Mouse (Mus musculus) induced T-regulatory cell, adult 2 months (primary cell): Measurements from ENCODE around the gene Cep85l.
A peak's percentile ranks its signal among the peaks of the same experiment; 100 is the strongest.

Source experiments
- DNase-seq: peaks from one replicate; pipeline ENCODE4 v3.0.0-alpha.2; 2012; ENCODE audit warnings: low read depth

Cep85l gene

DNA sequence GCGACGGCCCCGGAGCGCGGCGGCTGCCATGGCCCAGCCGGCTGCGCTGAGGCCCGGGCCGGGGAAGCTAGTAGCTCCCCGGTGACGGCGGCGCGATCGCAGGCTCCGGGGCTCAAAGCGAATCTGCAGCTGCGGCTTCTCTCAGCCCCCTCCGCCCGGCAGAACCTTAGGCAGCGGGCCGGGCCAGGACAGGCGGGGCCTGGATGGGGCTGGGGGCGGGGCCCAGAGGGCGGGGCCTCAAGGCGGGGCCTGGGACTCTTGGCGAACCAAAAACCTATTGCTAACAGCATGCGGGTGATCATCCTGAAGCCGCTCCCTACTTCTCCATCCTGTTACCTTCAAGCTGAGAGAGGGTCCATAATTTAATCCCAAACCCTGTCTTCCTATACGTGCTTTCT, at the start of gene Cep85l:
Gene Cep85l, minus strand, starts transcription at position 239 of the 398 bp plus-strand sequence.
- DNase-seq = peak; percentile 92

DNA sequence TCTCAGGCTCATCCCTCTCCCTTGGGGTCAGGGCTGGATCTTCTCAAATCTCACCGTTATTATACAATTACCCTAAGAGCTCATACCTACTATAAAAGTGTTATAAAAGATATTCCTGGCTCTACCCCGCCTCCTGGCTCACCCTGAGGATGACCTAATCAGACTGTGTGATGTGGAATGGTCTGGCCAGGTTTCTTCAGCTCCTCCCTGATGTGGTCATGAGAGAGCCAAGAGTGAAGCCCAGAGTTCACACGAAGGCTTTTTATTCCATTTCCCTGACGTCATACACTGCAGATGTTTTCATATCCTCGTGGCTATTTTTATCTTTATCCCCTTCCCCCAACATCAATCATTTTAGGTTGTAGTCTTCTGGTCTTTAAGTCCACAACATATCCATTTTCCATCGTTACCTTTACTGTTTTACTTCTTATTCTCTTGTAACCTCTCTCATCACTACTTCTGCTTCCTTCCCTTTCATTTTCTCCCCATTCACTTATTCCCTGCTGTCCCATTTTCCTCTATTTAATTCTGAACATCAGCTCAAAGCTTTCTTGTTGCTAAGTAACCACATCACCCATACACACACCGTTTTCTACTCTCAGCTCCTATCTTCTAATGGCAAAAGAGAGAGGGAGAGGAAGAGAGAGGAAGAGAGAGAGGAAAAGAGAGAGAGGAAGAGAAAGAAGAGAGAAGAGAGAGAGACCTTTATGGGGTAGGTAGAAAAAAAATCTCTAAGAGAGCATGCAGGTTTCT, 49.1 kb upstream of the Cep85l start:
- DNase-seq = no peak

DNA sequence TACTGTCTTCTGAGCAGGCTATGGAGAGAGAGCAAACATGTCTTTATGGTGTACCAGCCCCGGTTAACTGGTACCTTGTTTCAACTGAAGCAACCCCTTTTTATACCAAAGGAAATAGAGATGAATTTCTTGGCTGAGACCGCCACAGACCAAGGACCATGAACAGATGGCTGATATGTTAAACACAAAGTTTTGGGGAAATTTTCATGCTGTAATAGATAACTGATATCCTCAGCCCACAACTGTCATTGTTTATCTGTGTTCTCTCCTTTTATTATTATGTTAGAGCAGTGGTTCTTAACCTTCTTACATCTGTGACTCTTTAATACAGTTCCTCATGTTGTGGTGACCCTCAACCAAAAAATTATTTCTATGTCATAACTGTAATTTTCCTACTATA, 46.8 kb upstream of the Cep85l start:
- DNase-seq = no peak

DNA sequence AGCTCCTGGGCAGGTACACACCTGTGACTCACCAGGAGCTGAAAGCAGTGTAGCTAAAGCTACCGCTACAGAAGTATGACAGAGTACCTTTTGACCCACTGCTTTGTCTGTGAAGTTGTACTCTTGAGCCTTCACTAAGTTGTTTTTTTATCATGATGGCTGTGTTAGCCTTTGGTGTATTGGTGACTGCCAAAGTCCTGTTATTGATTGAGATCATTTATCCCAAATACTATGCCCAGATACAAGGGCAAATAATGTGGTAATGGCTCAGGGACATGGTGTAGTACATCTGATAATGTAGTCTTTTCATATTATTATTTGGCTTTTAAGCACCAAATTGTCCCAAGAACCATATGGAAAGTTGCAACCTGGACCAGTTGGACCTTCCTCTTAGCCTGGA, 43.3 kb upstream of the Cep85l start:
- DNase-seq = no peak

DNA sequence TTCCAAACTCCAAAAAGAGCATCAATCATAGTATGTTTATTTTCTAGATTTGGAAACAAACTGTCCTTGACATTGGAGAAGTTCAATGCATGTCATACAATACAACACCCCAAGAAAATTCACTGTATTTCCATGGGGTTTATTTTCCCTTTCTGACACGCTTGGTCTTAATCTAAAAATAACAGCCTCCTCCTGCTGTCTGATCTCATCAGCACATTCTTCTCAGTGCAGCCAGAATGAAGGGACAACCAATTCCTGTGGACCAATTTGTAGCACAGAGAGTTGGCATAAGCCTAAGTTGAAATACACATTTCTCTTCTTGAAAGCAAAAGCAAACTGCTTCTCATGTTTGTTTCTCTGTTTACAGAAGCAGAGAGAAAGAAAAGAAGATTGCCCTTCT, 42.5 kb upstream of the Cep85l start:
- no peak for DNase-seq

DNA sequence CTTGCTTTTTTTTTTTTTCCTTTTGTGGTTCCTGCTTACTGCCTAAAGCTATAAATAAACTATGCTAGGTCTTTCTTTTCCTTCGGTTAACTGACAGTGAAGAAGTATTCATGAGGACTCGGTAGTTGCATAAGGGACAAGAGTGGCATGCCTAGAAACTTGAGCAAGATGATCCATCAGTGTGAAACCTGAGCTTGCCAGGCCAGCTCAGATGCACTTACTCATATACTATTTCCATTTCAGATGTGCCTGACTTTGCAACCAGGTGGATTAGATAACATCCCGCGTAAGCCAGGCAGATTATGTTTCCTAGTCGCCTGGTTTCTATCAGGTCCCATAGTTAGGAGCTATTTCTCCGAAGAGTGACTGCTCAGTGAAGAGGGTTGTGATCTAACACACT, 41.9 kb upstream of the Cep85l start:
- DNase-seq = no peak

DNA sequence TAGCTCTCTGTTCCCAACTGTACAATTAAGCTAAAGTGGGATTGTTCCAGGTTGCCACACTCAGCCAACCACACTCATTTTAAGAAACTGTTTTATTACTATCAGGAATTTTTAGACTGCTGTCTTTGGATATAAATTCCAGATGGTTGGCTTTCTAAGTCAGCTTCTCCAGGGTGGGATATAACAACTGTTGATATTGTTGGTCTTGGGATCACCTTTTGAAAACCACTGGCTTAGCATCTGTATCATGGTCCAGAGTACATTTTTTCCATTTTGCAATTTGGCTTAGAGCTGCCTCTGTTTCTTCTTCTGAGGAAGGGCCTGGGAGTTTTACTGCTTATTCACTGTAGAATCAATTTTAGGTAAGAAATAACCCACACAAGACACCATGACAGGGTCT, 40.3 kb upstream of the Cep85l start:
- DNase-seq = no peak

DNA sequence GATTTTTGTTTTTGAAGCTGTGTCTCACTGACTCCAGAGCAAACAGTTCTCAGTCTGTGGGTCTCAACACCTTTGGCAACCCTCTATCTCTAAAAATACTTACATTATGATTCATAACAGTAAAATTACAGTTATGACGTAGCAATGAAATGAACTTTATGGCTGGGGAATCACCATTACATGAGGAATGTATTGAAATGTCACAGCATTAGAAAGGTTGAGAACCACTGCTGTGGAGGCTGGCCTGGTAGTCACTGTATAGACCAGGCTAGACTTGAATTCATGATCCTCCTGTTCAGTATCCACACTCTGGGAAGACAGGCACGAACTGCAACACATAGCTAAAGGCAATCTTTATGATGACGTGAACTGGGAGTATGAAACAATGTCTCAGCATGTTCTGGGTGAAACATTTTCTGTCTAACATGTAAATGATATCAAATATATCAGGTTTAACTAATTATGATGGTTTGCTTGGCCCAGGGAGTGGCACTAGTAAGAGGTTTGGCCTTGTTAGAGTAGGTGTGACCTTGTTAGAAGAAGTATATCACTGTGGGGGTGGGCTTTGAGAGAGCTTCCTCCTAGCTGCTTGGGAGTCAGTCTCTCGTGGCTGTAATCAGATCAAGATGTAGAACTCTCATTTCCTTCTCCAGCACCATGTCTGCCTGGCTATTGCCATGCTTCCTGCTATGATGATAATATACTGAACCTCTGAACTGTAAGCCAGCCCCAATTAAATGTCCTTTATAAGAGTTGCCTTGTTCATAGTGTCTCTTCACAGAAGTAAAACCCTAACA, 39.6 kb upstream of the Cep85l start:
- DNase-seq = peak; percentile 53

DNA sequence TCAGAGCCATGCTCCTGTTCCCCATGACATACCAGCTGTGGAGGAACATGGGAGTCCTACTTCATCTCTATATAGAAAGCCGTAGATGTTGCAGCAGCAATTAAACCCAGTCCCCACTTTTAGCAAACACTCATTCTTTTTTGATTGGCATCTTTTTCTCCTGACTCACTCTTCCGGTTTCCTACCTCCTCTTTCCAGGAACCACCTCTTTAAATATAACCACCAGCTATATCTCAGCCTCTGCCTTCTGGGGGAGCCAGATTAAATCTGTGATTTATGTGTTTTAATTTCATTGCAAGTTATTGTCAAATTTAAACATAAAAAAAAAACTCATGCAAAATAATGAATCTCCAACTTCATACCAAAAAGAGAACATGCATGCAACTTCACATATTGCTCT, 37.3 kb upstream of the Cep85l start:
- peak; percentile 37 for DNase-seq

DNA sequence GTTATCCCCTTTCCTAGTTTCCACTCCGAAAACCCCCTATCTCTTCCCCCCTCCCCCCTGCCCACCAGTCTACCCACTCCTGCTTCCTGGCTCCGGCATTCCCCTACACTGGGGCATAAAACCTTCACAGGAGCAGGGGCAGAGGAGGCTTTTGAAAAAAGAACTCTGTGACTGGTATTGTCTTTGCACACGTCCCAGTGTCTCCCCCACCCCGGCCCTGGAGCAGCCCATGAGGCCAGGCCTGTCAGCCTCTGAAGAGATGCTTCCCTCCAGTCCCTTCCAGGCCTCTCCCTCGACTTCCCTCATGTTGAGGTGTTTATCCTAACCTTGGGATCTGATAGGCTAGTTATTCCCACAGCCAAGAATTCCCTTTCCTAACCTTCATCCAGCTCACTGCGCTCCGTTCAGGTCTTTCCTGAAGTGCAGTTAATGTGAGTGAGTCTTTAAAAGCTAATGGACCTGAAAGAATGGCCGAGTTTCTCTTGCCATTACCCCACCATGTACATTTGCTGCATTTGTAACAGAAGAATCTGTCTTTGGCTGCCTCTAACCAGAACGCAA, 36.5 kb upstream of the Cep85l start:
- no peak for DNase-seq

DNA sequence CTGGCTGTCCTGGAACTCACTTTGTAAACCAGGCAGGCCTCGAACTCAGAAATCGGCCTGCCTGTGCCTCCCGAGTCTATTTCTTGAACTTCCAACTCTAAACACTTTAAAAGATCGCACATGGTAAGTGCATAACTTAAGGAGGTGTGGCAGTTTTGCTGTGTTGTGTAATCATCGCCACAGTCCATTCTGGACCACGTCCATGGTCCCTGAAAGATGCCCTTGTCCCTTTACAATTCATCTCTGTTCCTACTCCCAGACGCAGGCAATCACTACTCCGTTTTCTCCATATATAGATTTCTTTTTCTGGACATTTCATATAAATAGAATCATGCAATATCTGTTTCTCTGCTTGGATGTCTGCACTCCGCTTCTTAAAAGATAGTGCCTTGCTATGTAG, 35.5 kb upstream of the Cep85l start:
- DNase-seq = no peak

DNA sequence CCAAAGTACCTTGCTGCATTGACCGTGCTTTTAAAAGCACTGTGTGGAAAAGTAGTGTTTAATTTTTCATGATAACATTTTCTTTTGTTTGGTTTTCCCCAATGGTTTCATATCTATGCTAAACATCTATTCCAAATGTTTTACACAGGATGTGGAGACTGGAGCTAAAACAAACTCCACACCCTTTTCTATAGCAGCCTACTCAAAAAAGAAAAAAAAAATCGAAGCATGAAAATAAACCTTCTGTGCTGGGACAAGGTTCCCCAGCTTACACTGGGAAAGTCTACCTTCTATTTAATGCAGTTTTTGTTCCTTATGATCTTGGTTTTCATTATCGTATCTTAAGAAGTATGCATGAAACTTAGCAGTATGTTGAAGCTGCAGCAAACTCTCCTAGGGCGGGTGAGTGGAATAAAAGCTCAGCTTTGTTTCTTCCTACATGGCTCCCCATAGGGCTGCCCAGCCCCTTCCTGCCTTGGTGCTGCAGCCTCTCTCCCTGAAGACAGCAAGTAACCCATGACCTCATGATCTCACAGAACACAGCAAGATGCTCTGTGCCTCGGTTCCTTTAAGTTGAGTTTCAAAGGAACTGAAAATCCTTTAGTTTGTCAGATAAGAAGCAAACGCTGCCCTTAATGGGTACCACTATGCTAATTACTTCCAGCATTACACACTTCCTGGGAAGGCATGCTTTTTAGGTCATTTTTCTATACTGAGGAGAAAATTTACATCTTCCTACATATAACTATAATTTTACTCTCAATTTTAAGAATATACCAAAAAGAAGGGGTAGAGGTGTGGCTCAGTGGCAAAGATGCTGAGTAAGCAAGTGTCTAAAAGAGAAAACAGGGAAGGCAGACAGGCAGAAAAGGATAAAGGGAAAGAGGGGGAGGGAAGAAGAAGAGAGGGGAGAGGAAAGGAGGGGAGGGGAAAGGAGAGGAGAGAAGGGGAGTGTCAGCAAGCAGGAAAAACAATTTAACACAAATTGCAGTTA, 34.6 kb upstream of the Cep85l start:
- no peak for DNase-seq

DNA sequence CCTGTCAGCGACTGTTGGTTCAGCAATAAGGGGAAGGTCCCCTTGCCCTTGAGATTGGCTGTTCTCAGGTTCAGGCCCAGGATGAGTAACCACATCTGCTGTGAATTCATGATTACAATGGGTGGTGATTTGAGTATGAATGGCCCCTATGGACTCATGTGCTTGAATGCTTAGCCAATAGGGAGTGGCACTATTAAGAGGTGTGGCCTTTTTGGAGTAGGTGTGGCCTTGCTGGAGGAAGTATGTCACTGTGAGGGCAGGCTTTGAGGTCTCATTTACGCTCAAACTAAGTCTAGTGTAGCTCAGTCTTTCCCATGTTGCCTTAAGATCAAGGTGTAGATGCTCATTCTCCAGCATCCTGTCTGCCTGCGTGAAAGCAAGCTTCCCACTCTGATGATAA, 33.2 kb upstream of the Cep85l start:
- DNase-seq = peak; percentile 49

DNA sequence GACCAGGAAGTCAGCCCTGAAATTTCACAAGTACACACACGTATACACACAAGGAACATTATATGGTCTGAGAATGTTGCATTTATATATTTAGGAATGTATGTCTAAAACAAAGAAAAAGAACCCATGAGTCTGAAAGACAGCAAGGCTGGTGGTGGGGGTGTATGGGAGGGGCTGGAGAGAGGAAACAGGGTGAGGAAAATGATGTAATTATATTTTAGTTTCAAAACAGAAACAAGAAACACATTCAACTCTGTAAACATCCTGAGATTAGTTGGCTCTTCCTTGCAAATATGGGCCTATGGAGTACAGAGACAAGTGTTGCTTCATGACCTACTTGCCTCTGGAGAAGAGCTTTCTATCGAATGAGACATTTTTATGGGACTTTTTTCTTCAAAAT, 32.4 kb upstream of the Cep85l start:
- DNase-seq = peak; percentile 32

DNA sequence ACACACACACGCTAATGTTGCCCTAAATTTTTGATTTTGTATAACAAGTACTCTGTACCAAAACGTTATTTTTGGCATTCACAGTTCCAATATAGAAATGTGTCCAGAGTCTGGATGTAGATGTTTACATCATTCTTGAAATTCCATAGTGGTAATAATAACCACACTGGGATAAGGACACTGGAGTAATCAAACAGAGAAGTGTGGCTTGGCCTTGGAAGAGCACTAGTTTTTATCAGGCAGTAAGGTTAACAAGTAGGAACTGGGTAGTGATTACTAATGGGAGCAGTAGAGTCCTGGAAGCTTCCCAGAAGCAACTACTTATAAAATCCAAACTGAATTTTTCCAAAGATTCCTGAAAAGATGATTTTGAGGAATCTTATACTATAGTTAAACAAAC, 31.1 kb upstream of the Cep85l start:
- DNase-seq = no peak

DNA sequence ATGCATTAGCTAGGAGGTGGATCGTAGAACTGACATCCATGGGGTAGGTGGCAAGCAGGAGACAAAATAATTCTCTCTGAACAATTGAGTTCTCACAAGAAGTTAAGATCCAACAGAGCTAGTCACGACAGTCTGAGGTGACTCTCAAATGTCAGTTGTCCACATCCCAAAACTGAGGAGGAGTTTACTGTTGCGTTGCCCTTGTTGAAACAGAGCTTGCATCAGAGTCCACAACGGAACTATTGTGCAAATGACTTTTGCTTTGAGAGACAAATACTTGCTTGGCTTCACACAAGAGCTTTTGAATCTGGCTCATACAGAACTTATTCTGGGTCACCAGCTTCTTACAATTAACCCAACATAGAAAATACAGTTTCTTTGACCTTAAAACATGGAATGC, 27.7 kb upstream of the Cep85l start:
- no peak for DNase-seq

DNA sequence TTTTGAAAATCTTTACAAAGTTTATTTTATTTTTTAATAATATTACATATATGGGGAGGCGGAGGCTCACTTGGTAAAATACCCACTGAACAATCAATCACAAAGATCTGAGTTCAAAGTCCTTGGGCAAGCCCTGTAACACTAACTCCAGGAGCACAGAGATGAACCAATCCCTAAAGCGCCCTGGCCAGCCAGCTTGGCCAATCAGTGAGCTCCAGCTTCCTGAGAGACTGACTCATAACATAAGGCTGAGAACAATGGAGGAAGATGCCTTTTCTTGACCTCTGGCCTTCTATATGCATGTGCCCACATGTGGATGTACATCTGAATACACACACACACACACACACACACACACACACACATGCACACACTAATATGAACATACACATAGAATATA, 27.1 kb upstream of the Cep85l start:
- no peak for DNase-seq

DNA sequence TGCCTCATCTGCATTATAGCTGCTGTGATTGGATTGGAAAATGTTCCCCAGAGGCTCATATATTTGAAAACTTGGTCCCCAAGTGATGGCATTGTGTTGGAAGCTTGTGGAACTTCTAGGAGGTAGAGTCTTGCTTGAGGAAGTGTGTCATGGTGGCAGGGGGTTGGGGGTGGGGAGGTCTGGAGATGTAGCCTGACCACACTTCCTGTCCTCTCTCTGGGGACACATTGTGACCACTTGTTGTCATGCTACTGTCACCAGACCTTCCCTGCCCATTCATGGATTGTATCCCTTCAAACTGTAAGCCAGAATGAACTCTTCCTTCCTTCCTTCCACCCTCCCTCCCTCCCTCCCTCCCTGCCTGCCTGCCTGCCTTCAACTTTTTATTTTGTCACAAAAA, 22.5 kb upstream of the Cep85l start:
- DNase-seq = no peak

DNA sequence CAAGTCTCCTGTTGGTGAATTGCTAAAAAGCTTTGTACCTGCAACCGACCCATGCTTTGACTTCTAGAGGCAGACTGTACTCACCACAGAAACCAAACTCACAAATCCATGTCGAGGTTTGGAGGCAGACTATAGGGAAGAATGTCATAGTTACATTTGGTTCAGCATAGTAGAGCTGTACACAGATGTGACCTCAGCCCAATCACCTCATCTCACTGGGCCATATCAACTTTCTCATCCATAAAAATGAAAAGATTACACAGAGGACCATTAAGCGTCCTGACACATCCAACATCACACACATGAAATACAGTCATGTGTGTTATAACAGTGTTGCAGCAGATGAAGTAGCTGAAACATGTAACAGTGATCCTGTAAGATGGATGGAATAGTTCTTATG, 19.3 kb upstream of the Cep85l start:
- no peak for DNase-seq

DNA sequence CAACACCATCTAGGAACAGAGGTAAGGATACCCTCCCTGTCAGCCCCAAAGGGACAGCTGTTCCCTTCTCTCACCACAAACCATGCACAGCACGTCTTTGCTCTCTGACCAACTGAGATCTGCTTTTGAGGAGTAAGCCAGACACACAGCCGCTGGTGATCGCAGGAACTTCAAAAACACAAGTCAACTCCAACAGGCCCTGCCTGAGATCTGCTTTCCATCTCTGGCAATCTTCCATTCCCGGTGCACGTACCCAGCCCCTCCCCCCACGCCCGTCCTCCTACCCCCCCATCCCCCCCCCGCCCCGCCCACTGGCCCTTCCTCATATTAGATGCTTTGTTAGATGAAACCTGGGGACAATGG, 18.8 kb upstream of the Cep85l start:
- DNase-seq = no peak

DNA sequence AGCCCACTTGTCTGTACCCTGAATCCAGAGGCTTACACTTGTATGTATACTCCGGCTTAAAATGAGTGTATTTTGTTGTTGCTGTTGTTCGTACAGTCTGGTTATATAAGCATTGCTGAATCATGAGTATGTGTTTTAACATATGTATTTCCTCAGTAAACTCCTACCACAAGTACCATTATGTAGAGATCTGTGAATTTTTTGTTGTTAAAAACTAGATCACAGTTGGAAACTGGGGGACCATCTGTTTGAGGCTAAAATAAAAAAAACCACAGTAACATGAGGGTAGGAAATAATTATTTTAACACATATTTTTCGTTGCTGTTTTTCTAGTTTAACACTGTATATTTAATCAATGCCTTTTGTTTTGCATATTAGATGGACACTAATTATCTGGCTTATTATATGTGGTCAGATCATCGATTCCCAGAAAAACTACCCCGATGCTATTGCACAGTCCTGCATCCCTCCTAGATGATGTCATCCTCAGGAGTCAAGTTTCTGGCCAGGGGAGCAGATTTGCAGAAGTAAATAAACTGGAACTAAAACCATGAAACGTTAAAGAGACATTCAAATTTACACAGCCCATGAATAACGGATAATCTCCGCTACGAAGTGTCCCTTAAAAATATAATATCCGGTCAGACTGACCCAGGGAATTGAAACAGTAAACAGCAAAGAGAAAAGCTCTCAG, 18.2 kb upstream of the Cep85l start:
- no peak for DNase-seq
